Mouse (Mus musculus) gastrocnemius, postnatal 36 days (tissue): ENCODE data around the gene Fam160a2. TPM values are rescaled to one million over a fixed set of nuclear protein-coding genes. Genes with fewer than 3 reads are reported as not detected.
"Not testable (repeated sequence)": the region's sequence is repeated elsewhere in the genome, so short reads cannot be mapped to it uniquely, and the experiment has no call there.

Experiments
- DNase-seq, 2 experiments: peaks; one replicate each; pipeline ENCODE4 v3.0.0; 2022
- intact Hi-C: fragments of 180-260 bp; cut with DNase I; formaldehyde crosslinking; loops from one replicate; pipeline ENCODE4 v1.15.1; 2025
- total RNA-seq, 2 experiments: library from RNA; stranded (reverse); gene quantifications; 2 replicates each; pipeline ENCODE4 v1.2.3; 2021

Gene Fam160a2
- total RNA-seq, 2 experiments from 2014 or later, result 11.0 to 12.2 TPM

GRCm38 (mm10) chr7:105396126-105396525, 3.7 kb downstream of the Fam160a2 start:
- DNase-seq, result no peak
- intact Hi-C loops, result no loop called here

DNA sequence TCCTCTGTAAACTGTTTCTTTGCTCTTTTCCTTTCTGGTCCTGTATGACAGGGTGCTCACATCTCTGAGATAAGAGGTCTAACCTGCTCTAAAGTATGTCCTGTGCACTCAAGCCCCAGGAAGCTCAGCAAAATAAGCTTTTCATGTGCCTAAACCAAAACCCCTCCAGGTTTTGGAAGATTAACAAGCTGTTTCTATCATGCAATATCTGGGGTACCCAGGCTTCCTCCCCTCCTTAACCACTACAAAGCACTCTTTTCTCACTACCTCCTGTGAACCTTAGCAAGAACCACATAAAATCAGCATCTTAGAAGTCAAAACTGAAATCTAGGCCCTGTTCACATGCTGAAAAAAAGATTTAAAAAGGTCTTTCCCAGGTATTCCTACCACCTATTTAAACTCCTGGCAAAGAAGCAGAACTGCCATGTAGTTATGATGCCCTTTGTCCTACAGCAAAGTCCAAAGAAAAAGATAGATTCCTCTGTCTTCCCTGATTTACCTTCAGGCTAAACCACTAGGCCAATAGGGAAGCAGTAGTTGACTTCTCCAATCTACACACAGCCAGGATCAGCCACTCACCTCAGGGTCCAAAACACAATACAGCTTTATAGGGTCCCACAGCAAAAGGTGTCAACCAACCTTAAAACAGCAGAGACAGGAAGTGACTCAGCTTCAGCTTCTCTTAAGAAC, 4.6 kb downstream of the Fam160a2 start:
- intact Hi-C loops, result no loop called here

GRCm38 (mm10) chr7:105394606-105395005, 5.2 kb downstream of the Fam160a2 start:
- intact Hi-C loops, result no loop called here
- no peak for DNase-seq

More for the DNA sequence above, 4.6 kb downstream of the Fam160a2 start:
- no peak for DNase-seq

- intact Hi-C loops, result no loop called here
- no peak for DNase-seq
Observed at GRCm38 (mm10) chr7:105390236-105390635, 9.6 kb downstream of the Fam160a2 start.

GRCm38 (mm10) chr7:105387696-105388095, 12.2 kb downstream of the Fam160a2 start:
- intact Hi-C loops, result no loop called here
- DNase-seq, result no peak

- intact Hi-C loops, result no loop called here
- no peak for DNase-seq
Observed at GRCm38 (mm10) chr7:105380329-105380728, 19.5 kb downstream of the Fam160a2 start.

- intact Hi-C loops, result no loop called here
- DNase-seq, result no peak
Observed at GRCm38 (mm10) chr7:105374866-105375265, 25.0 kb downstream of the Fam160a2 start, which contains the start of gene Gm5901. Gm5901 (plus strand) TSS chr7:105375038.

DNA sequence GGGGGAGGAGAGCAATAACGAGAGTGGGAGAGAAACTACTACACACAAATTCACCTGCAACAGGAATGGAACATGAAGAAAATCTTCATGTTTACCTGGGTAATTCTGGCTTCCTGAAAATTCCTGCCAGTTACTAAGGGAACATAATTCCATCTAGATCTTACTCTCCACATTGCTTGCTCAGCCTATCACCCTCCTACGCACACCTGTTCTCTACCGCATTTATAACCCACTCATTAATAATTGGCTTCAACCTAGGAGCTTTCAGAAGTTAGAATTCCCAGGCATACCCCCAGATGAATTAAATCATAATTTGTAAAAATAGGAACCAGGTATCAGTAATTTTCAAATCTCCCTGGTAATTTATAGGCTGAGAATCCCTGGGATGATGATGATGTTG, 25.9 kb downstream of the Fam160a2 start:
- no peak for DNase-seq
- intact Hi-C loops, result no loop called here

DNA sequence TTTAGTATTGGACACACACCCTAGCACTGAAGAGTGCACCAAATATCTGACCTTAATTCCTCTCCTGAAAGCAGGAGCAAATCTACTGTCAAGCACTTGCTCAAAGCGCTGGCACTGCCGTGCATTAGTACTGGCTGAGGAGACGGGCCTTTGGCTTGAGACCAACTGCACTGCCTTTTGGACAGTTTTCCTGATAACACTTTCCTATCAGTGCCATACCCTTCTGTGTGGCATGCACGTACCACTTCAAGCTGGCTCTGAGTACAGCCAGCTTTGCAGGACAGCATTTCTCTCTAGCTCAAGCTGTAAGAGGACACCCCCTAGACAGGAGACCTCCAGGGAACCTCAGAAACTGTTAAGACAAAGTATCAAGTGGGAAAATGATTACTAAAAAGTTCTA, 26.3 kb downstream of the Fam160a2 start:
- DNase-seq, result no peak

GRCm38 (mm10) chr7:105372912-105373311, 26.9 kb downstream of the Fam160a2 start:
- intact Hi-C loops, result no loop called here
- DNase-seq, result no peak

More for the DNA sequence above, 26.3 kb downstream of the Fam160a2 start:
- intact Hi-C loops, result no loop called here

DNA sequence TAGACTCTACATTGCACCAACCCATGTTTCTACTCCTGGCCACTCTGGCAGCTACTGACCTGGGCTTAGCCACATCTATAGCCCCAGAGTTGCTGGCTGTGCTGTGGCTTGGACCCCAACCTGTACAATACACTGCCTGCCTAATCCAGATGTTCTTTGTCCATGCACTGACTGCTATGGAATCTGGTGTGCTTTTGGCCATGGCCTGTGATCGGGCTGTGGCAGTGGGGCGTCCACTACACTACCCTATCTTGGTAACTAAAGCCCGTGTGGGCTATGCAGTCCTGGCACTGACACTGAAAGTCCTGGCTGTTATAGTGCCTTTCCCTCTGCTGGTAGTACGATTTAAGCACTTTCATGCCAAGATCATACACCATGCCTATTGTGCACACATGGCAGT, 31.3 kb downstream of the Fam160a2 start:
- no peak for DNase-seq
- intact Hi-C loops, result no loop called here

DNA sequence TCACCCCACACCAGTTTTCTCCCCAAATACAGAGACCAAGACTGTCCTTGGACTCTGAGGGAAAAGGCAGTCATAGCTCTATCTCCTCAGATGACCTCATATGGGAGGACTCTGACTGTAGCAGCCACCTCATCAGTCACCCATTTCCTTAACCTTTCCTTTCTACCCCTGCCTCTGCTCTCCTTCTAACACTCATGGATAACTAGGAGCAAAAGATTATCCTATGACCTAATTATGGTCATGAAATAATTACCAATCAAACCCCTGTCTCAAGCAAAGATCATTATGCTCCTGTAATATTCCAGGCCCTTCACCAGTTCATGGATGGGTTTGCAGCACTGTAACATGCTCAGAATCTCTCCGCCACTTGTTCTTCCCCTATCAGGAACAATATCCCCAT, 31.9 kb downstream of the Fam160a2 start, which contains the start of gene Olfr692:
Gene Olfr692, plus strand, starts transcription at position 301 of the 400 bp plus-strand sequence.
- DNase-seq, result no peak
- intact Hi-C loops, result no loop called here

- intact Hi-C loops, result no loop called here
- no peak for DNase-seq
Observed at GRCm38 (mm10) chr7:105367268-105367667, 32.6 kb downstream of the Fam160a2 start.

- no peak for DNase-seq
- intact Hi-C loops, result no loop called here
Observed at GRCm38 (mm10) chr7:105361713-105362112, 38.1 kb downstream of the Fam160a2 start.

DNA sequence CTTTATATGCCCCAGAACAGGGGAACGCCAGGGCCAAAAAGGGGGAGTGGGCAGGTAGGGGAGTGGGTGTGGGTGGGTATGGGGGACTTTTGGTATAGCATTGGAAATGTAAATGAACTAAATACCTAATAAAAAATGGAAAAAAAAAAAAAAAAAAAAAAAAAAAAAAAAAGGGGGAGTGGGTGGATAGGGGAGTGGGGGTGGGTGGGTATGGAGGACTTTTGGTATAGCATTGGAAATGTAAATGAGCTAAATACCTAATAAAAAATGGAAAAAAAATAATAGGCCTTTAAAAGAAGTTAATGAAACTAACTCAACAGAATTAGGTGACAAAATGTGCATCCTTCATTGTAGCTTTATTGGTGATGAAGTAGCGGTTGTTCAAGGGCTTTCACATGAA, 43.4 kb downstream of the Fam160a2 start:
- intact Hi-C loops, DNase-seq: not testable (repeated sequence)

DNA sequence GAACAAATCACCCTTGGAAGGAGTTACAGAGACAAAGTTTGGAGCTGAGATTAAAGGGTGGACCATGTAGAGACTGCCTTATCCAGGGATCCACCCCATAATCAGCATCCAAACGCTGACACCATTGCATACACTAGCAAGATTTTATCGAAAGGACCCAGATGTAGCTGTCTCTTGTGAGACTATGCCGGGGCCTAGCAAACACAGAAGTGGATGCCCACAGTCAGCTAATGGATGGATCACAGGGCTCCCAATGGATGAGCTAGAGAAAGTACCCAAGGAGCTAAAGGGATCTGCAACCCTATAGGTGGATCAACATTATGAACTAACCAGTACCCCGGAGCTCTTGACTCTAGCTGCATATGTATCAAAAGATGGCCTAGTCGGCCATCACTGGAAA, 43.8 kb downstream of the Fam160a2 start:
- DNase-seq, intact Hi-C loops: not testable (repeated sequence)

DNA sequence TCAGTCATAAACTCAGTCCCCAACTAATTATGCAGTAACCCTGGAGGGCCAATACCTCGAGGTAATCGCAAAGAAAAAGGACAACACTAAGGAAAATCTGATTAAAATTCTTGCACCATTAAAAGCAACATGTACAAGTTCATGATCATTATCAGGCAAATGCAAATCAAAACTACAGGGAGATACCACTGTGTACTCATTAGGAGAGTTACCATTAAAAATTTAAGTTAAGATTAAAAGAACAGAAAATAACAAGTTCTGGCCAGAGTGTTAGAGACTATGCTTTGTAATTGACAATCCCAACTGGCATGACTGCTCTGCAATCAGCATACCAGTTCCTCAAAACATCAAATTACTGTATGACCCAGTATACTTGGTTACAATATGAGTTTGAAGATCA, 57.1 kb downstream of the Fam160a2 start:
- intact Hi-C loops, result no loop called here
- no peak for DNase-seq

DNA sequence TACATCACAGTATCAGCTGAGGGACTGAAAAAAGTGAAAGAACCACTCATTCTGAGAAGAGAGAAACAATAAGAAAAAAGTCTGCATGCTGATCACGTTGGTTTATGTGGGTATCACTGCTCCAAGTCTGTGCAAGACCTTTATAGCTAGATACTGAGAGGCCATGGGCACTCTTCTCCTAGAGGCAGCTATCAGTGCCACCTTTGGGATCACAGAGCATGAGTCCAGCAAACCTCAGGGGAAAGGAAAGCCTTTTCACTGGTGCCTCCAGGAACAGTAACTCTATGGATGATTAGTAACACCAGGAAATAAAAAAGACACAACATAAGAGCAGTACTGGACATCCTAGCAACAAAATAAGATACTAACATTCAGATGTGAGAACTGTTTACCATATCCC, 57.7 kb downstream of the Fam160a2 start, which contains the start of gene Olfr691:
Gene Olfr691, minus strand, starts transcription at position 101 of the 400 bp plus-strand sequence.
- intact Hi-C loops, result no loop called here
- no peak for DNase-seq

DNA sequence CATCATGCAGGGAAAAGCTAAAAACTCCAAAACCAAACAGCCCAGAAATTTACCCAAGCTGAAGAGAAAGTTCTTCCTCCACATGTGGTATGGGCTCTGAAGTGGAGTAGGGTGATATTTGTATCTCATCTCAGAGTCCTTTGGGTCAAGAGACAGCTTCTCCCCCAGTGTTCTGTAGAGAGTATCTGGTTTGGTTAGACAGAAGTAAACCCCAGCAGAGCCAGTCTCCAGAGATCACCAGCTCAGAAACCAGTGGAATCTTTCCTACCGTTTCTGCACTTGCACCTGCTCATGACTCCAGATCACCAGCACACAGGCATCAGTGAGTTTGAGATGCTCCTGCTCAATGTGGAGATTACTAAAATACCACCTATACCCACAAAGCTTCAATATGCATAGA, 65.8 kb downstream of the Fam160a2 start, which contains the start of gene Olfr690:
Gene Olfr690, minus strand, starts transcription at position 101 of the 400 bp plus-strand sequence.
- DNase-seq, result no peak
- intact Hi-C loops, result no loop called here

DNA sequence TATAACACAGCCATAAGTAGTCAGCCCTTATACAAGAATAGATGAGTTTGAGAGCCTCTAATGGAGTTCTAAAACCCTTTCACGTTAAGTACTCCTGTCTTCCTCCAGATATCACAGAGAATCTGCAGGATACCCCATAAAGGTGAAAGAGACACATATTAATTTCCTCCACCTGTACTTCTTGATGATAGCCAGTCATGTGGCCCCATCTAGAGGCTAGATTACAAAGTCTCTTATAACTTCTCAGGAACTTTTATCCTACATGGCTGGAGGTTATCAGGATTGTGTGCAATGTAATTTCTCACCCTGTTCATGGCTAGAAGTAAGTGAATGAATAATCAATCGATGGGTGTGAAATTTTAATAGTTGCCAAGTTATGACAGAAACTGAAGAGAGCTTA, 74.6 kb downstream of the Fam160a2 start:
- intact Hi-C loops, result no loop called here

More for the DNA sequence above, 74.6 kb downstream of the Fam160a2 start:
- DNase-seq, result no peak
